ENCODE assay signal across 10 mouse cellular contexts in genomic region chr11:68405576-68405975, GRCm38 (mm10).
"Had no signal": no experiment of that assay in that cellular context is flagged by ENCODE, and none has a peak within 500 bp of the region (broad histone marks: within the 10 kb centered on the region; RNA-seq: fewer than 3 reads in every experiment).

No protein-coding gene starts in this region.

- DNase-seq: kidney, adult 8-10 months; kidney, postnatal 25 days; liver; liver, embryonic 13.5 days; liver, postnatal 0 days; lung, postnatal 14 days; retina, postnatal 1 day; right cerebral cortex, postnatal 14 days; thymus, adult 2 months; thymus, postnatal 25 days had no signal
